Mouse (Mus musculus) erythroid progenitor cell, adult 5-6 weeks (primary cell): ENCODE measurements around the gene Tssc4. TPM values are rescaled to one million over a fixed set of nuclear protein-coding genes. Genes with fewer than 3 reads are reported as not detected.

Source experiments
- ATAC-seq: replicated peaks from 2 replicates; pipeline ENCODE4 v1.8.0; 2016; ENCODE audit warnings: moderate number of reproducible peaks, mild to moderate bottlenecking, moderate TSS enrichment, inconsistent platforms; ENCODE audit not compliant: poor library complexity, low FRiP score, severe bottlenecking
- total RNA-seq, 2 experiments: library from RNA; stranded (forward) in 1 of 2; stranded (reverse) in 1 of 2; fragments of 150-400 nt in 1 of 2; fragments of 186-747, 209-891 nt in 1 of 2; gene quantifications; 2 replicates each; pipeline versions ENCODE4 v1.2.3 to v1.2.4; 2015 to 2017; ENCODE audit warnings: low replicate concordance in 2 of 2

Tssc4 gene
- total RNA-seq, 2 experiments from 2014 or later, result 10.9 to 21.0 TPM

GRCm38 (mm10) chr7:143065692-143066091 lies 3.4 kb upstream of the Tssc4 start:
- ATAC-seq, result no peak

GRCm38 (mm10) chr7:143067469-143067868 lies 1.6 kb upstream of the Tssc4 start:
- no peak for ATAC-seq

DNA sequence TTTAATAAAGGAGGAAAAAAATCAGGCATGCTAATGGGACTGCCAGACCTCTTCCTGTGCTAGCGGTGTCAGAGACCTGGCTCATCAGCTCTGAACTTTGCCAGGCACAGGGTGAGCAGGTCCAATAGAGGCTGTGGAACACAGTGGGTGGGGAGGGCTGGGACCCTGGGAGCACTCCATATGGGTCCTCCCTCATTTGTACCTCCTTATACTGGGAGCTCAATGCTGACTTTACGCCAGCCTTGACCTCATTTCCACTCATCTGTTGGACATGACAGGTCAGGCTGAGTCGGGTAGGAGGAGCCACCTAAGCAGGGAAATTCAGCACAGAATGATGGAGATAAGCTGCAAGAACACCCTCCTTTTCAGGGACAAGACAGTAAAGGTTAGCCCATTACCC lies 1.2 kb upstream of the Tssc4 start:
- ATAC-seq, result no peak

- ATAC-seq, result no peak
Observed at GRCm38 (mm10) chr7:143068316-143068881, 650 bp upstream of the Tssc4 start.

GRCm38 (mm10) chr7:143069751-143070400 lies 827 bp downstream of the Tssc4 start:
- peak; percentile 22 for ATAC-seq

- ATAC-seq, result no peak
Observed at GRCm38 (mm10) chr7:143070506-143071070, 1.5 kb downstream of the Tssc4 start.

DNA sequence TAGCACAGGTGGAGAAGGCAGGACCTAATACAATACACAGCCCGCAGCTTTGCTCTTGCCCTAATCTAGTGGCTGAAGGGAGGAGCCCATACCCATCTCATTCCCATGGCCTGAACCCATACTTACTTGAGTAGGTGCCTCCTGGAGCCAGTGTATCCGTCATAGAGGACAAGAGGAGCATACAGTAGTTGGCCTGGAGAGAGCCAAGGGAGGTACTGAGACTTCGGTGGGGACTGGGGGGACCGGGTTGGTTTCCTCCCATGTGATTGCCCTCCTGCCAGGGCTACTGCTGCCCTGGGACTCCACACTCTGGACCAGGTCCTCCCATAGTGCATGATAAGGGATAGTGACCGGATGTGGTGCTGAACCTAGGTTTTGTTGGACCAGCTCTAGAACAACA lies 3.6 kb downstream of the Tssc4 start:
- no peak for ATAC-seq

GRCm38 (mm10) chr7:143073086-143073485 lies 4.0 kb downstream of the Tssc4 start:
- no peak for ATAC-seq

DNA sequence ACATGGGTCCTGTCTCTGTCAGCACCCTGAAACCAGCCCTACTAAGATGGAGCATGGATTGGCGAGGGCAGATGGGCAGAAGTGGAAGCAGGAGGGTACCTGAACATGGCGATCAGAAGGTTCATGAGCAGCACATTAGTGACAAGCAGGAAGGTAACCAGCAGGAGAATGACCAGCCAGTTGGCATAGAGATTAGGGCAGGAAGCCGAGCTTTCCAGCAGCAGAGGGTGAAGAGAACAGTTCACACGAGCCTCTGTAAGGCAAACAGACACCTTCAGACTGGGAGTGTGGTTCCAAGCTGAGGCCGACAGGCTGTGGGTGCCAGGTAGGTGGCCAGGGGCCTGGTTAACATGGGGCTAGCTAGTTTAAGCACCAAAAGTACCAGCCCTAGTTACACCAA lies 6.3 kb downstream of the Tssc4 start:
- ATAC-seq, result no peak

- no peak for ATAC-seq
Observed at GRCm38 (mm10) chr7:143077351-143077750, 8.3 kb downstream of the Tssc4 start.

GRCm38 (mm10) chr7:143082024-143082423 lies 13.0 kb downstream of the Tssc4 start:
- no peak for ATAC-seq

DNA sequence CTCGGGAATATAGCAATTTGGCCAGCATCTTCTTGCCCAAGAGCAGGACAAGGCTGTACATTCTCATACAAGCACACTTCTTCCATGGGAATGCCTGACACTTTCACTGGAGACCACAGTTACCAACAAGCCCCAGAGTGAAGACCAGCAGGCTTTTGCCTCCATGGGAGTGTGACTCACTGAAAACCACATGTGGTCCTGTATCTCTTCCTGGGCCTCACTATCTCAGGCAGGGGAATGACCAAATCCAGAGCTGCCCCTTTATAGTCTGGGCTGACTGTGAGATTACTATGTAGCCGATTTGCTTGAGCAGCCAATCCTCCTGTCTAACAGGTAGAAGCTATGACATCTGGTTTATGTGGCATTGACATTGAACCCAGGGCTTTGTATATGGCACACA lies 14.7 kb downstream of the Tssc4 start:
- ATAC-seq, result no peak

DNA sequence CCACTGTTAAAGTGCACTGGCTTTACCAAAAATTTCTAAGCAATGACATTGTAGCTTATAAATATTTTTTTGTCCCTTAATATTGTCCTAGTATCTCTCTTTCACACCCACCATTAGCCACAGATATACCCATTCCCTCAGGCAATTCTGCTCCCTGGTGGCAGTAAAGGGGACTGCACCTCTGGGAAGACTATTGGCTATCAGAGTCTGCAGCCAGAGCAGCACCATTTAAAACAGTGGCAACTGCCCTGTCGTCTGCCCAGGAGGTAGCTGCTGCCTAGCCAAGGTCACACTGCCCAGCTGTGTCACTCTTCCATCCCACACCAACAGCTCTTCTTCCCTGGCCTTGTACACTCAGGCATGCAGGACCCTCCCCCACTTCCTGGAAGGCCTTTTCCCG lies 17.3 kb downstream of the Tssc4 start:
- peak; percentile 69 for ATAC-seq

DNA sequence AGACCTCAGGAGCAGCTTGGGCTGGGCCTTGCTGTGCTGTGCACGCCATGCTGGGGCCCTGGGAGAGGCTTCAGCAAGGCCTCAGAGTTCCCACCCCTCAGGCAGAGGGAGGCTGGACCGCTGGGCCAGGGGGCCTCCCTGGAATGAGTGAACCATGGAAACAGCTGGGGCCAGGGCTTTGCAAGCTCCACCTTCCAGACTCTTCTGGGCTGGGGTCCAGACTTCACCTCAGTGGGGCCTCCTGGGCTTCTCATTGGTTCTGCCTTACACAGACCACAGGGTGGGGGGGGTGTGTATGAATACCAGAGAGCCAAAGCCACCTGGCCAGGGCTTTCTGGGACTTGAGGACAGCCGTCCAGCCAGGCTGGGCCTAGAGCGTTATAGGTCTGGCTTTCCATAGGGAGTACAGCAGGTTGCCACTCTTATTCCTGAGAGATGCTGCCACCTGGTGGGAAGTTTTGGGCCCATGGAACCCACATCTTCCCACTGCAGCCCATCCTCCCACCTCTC lies 18.1 kb downstream of the Tssc4 start:
- ATAC-seq, result no peak

GRCm38 (mm10) chr7:143093847-143094246 lies 24.8 kb downstream of the Tssc4 start:
- ATAC-seq, result no peak

DNA sequence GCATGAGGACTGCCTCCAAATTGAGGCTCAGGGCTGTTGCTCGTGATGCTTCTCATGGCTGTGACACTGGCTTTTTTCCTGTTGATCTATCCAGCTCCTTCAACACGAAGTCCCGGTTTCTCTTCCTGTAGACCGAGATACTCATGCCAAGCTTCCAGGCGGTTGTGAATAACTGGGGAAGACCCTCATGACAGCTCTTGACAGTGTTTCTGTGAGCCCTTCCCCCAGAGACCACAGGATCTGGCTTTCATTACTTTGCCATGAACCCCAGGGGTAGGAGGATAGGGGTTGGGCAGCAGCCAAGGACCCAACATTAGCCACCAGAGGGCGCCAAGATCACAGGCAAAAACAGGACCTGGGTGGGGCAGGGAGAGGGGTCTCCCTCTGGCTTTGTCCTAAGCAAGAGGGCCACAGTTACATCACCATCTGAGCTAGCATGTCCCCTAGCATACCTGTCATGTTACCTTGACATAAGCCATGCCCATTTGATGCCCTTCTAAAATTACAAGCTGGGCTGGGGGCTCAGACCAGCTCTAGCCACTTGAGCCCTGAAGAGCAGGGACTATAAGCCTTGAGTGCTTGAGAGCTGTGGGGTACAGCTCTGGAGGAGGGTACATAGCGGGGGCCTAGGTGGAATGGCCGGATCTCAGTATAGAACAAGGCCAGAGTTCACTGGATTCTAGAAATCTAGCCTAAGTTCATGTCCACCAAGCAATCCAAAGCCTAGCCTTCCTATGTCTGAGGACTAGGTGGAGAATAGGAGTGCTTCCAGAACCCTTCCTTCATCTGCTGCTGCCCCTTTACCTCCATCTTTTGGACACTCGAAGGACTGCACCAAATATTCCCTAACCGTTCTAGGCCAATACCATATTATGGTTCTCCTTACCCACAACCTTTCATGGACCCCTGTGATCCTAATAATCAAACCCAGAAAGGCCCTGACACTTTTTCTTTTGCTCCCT lies 25.8 kb downstream of the Tssc4 start, which contains the start of gene Trpm5:
TSS of gene Trpm5 (minus strand) at position 51 of the 962 bp plus-strand sequence.
- ATAC-seq, result no peak

DNA sequence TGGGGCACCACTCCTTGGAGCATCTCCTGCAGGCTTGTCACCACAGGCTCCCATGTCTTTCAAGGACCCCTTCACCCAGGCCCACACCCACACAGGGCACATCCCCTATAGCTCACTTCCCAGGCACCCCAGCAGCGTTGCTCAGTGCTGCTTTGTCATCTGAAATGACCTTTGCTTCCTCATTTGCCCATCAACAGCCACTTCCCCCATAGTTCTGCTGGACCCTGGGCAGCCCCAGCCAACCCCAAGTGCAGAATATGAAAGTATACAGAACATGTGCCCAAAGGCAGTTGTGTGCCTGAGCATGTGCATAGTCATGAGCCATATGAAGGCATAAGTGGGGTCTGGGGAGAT lies 26.5 kb downstream of the Tssc4 start:
- no peak for ATAC-seq

GRCm38 (mm10) chr7:143100759-143101158 lies 31.7 kb downstream of the Tssc4 start:
- ATAC-seq, result no peak

DNA sequence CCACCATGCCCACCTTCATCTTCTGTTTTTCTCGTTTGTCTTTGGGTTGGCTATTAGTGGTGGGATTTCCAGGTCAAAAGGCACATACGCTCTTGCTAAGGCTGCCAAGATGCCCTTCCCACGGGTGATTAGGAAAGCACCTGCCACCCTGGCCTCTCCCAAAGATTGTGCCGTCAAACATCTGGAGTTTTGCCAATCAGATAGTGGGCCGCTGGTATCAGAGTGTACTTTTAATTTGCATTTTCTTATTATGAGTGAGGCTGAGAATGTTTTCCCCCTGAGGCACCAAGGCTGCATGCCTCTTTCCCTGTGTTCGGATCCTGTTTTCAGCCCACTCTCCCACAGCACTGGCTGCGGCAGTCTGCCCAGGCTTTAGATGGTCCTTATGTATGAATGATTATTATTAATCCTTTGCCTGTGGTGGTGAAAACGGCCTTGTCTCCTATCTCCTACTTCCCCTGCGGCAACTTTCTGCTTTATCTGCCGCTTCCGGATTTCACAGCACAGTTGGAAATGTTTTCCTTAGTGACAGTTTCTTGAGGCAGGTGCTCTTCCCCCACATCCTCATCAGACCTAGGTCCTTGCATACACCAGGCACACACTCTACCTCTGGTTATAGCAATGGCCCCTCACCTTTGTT lies 36.3 kb downstream of the Tssc4 start:
- ATAC-seq, result no peak

DNA sequence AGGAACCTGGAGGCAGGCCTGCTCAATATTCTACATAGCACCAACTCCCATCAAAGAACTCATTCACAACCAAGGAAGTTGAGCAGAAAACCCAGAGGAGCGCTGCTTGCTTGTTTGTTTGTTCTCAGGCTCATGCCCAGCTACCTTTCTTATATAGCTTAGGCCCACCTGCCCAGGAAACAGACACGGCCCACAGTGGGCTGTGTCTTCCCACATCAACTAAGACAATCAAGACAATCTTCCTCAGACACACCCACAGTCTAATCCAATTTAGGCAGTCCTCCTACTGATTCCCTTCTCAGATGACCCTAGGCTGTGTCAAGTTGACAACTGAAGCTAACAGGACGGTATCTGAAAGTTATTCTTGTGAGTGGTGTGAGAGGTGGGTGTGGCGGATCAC lies 37.0 kb downstream of the Tssc4 start, which contains the start of gene Kcnq1:
TSS of gene Kcnq1 (plus strand) at position 301 of the 400 bp plus-strand sequence.
- no peak for ATAC-seq
